Mouse (Mus musculus) heart, embryonic 12.5 days (tissue): ENCODE results near the gene Matk. TPM values are rescaled to one million over a fixed set of nuclear protein-coding genes. Genes with fewer than 3 reads are reported as not detected.
A peak's percentile ranks its signal among the peaks of the same experiment; 100 is the strongest.

ENCODE experiments used
- ATAC-seq: fragments of 200-750 bp; cut with Nextera tagmentation; 2 replicates; pipeline ENCODE4 v1.8.0; 2017; ENCODE audit warnings: moderate TSS enrichment, moderate library complexity; ENCODE audit not compliant: insufficient number of reproducible peaks, low FRiP score
- H3K27ac ChIP-seq: fragments of 300-500 bp; sonication (generic); 2 replicates; pipeline ENCODE4 v1.5.1; 2016; ENCODE audit warnings: mild to moderate bottlenecking, moderate library complexity; ENCODE audit not compliant: poor library complexity, severe bottlenecking
- H3K27me3 ChIP-seq: fragments of 300-500 bp; sonication (generic); replicated peaks from 2 replicates; pipeline ENCODE4 v1.6.1; 2016; ENCODE audit warnings: mild to moderate bottlenecking, moderate library complexity
- H3K36me3 ChIP-seq: fragments of 300-500 bp; sonication (generic); 2 replicates; pipeline ENCODE4 v1.6.1; 2016; ENCODE audit warnings: mild to moderate bottlenecking, moderate library complexity
- H3K4me1 ChIP-seq: fragments of 300-500 bp; sonication (generic); replicated peaks from 2 replicates; pipeline ENCODE4 v1.6.1; 2016; ENCODE audit warnings: mild to moderate bottlenecking
- H3K4me2 ChIP-seq: fragments of 300-500 bp; sonication (generic); 2 replicates; pipeline ENCODE4 v1.6.1; 2016; ENCODE audit warnings: mild to moderate bottlenecking, moderate library complexity
- H3K4me3 ChIP-seq: fragments of 300-500 bp; sonication (generic); 2 replicates; pipeline ENCODE4 v1.5.1; 2016; ENCODE audit warnings: mild to moderate bottlenecking
- H3K9ac ChIP-seq: fragments of 300-500 bp; sonication (generic); 2 replicates; pipeline ENCODE4 v1.6.1; 2016; ENCODE audit warnings: mild to moderate bottlenecking, moderate library complexity
- H3K9me3 ChIP-seq: fragments of 300-500 bp; sonication (generic); replicated peaks from 2 replicates; pipeline ENCODE4 v1.6.1; 2016; ENCODE audit warnings: mild to moderate bottlenecking, moderate library complexity
- WGBS: fragments of 180-500 bp; shearing (Covaris S2); methylation state at CpG from one replicate; pipeline ENCODE4 v1.1.7; 2016; 5-methylcytosine and 5-hydroxymethylcytosine counted together
- microRNA-seq: library from miRNA; unstranded; fragments of <30 nt; microRNA quantifications from one replicate; pipeline ENCODE4, GENCODE M21; 2017
- polyA plus RNA-seq: library from polyadenylated mRNA; unstranded; fragments of >200 nt; fragmentation: Nextera tagmentation; extraction: Ambion mirVana; gene quantifications from 2 replicates; pipeline ENCODE4 v1.2.1, GENCODE M21; 2016

The Matk gene
- polyA plus RNA-seq, 1 experiment from 2014 or later: 2.0 TPM

GRCm38 (mm10) chr10:81303761-81304160, 51.0 kb downstream of the Matk start:
- Histone ChIP-seq H3K9me3 (no peaks in the 10 kb centered on the region), H3K27ac (no peak overlapping the region), H3K4me2 (no peak overlapping the region), H3K9ac (0 out of 2 replicates have a peak overlapping the region, but pooled peaks have one; percentile 28), H3K36me3 (peaks cover 36% of the 10 kb centered on the region), H3K4me1 (peaks cover 61% of the 10 kb centered on the region), H3K27me3 (no peaks in the 10 kb centered on the region), H3K4me3 (no peak overlapping the region)
- WGBS: 66% methylated on average over 7 of the region's 7 CpGs
- no peak for ATAC-seq

GRCm38 (mm10) chr10:81304597-81305238, 52.0 kb downstream of the Matk start:
- peaks cover 51% of the 10 kb centered on the region for H3K4me1 ChIP-seq
- 24% methylated on average over 8 of the region's 9 CpGs for WGBS
- no peak for ATAC-seq

GRCm38 (mm10) chr10:81305663-81306062, 52.9 kb downstream of the Matk start:
- Histone ChIP-seq H3K27me3 (no peaks in the 10 kb centered on the region), H3K9me3 (no peaks in the 10 kb centered on the region), H3K9ac (no peak overlapping the region), H3K4me1 (peaks cover 42% of the 10 kb centered on the region), H3K36me3 (peaks cover 55% of the 10 kb centered on the region), H3K4me2 (no peak overlapping the region), H3K4me3 (no peak overlapping the region), H3K27ac (no peak overlapping the region)
- no peak for ATAC-seq
- WGBS: 90% methylated on average over 14 of the region's 14 CpGs

More at GRCm38 (mm10) chr10:81304597-81305238, 52.0 kb downstream of the Matk start:
- Histone ChIP-seq H3K9ac (0 out of 2 replicates have a peak overlapping the region, but pooled peaks have one; percentile 24), H3K4me3 (no peak overlapping the region), H3K27me3 (no peaks in the 10 kb centered on the region), H3K4me2 (peak overlapping the region; percentile 32; the same call in 1 of the 2 replicates), H3K27ac (no peak overlapping the region), H3K9me3 (no peaks in the 10 kb centered on the region), H3K36me3 (peaks cover 45% of the 10 kb centered on the region)

- WGBS: 92% methylated on average over 12 of the region's 12 CpGs
- no peaks in the 10 kb centered on the region for H3K9me3 ChIP-seq
- peaks cover 36% of the 10 kb centered on the region for H3K4me1 ChIP-seq
- no peak overlapping the region for H3K4me2 ChIP-seq
- no peak overlapping the region for H3K27ac ChIP-seq
- H3K9ac ChIP-seq: no peak overlapping the region
- H3K27me3 ChIP-seq: no peaks in the 10 kb centered on the region
- ATAC-seq: no peak
- no peak overlapping the region for H3K4me3 ChIP-seq
- peaks cover 60% of the 10 kb centered on the region for H3K36me3 ChIP-seq
Observed at GRCm38 (mm10) chr10:81306173-81306668, 53.5 kb downstream of the Matk start.

- Histone ChIP-seq H3K4me3 (no peak overlapping the region), H3K4me2 (no peak overlapping the region), H3K36me3 (peaks cover 69% of the 10 kb centered on the region), H3K4me1 (peaks cover 29% of the 10 kb centered on the region), H3K27me3 (no peaks in the 10 kb centered on the region), H3K9ac (no peak overlapping the region), H3K27ac (no peak overlapping the region), H3K9me3 (no peaks in the 10 kb centered on the region)
- WGBS: 91% methylated on average over 21 of the region's 21 CpGs
- ATAC-seq: no peak
Observed at GRCm38 (mm10) chr10:81306837-81307682, 54.3 kb downstream of the Matk start.

- H3K27ac ChIP-seq: no peak overlapping the region
- 88% methylated on average over 5 of the region's 5 CpGs for WGBS
- peaks cover 7% of the 10 kb centered on the region for H3K4me1 ChIP-seq
- H3K27me3 ChIP-seq: no peaks in the 10 kb centered on the region
- no peak for ATAC-seq
- H3K9ac ChIP-seq: no peak overlapping the region
- no peak overlapping the region for H3K4me3 ChIP-seq
- H3K36me3 ChIP-seq: peaks cover 94% of the 10 kb centered on the region
- H3K9me3 ChIP-seq: no peaks in the 10 kb centered on the region
- H3K4me2 ChIP-seq: no peak overlapping the region
Observed at GRCm38 (mm10) chr10:81309571-81309970, 56.8 kb downstream of the Matk start.

Small RNA genes lying within 50 kb of the gene (microRNA-seq; reads per million reads assigned to microRNA genes)
- 6.4 reads per million, percentile 19 among the genes with 10 or more reads in this experiment for gene Mir3057

Other genes with a start within 250 kb of the Matk start
- gene Gng7, start 238.0 kb upstream of the Matk start, polyA plus RNA-seq: 1.5 and 1.7 TPM in 2 replicates
- gene Diras1, start 227.3 kb upstream of the Matk start, polyA plus RNA-seq: not detected in 2 replicates
- gene Slc39a3, start 215.5 kb upstream of the Matk start, polyA plus RNA-seq: 7.5 and 8.7 TPM in 2 replicates
- 152 and 154 TPM in 2 replicates for gene Sgta, start 192.8 kb upstream of the Matk start, polyA plus RNA-seq
- gene Thop1, start 182.9 kb upstream of the Matk start, polyA plus RNA-seq: 35.5 and 36.6 TPM in 2 replicates
- 0.31 and 0.47 TPM in 2 replicates for gene Creb3l3, start 154.1 kb upstream of the Matk start, polyA plus RNA-seq
- gene Map2k2, start 147.0 kb upstream of the Matk start, polyA plus RNA-seq: 161 and 165 TPM in 2 replicates
- gene Zbtb7a, start 117.7 kb upstream of the Matk start, polyA plus RNA-seq: 24.7 and 24.8 TPM in 2 replicates
- 36.0 and 36.1 TPM in 2 replicates for gene Pias4, start 85.0 kb upstream of the Matk start, polyA plus RNA-seq
- 408 and 433 TPM in 2 replicates for gene Eef2, start 76.3 kb upstream of the Matk start, polyA plus RNA-seq
- 62.8 and 69.0 TPM in 2 replicates for gene Dapk3, start 69.9 kb upstream of the Matk start, polyA plus RNA-seq
- gene 4930442H23Rik, start 69.1 kb upstream of the Matk start, polyA plus RNA-seq: 0.18 TPM in 1 of 2 replicates, not detected in the other
- gene Nmrk2, start 50.9 kb upstream of the Matk start, polyA plus RNA-seq: 3.9 and 4.9 TPM in 2 replicates
- 0.46 and 0.72 TPM in 2 replicates for gene Atcay, start 22.1 kb upstream of the Matk start, polyA plus RNA-seq
- gene Zfr2, start 19.8 kb upstream of the Matk start, polyA plus RNA-seq: 6.1 and 7.2 TPM in 2 replicates
- 243 and 253 TPM in 2 replicates for gene Mrpl54, start 14.0 kb downstream of the Matk start, polyA plus RNA-seq
- gene Apba3, start 14.0 kb downstream of the Matk start, polyA plus RNA-seq: 43.3 and 46.1 TPM in 2 replicates
- gene Tjp3, start 38.6 kb downstream of the Matk start, polyA plus RNA-seq: 1.7 and 2.3 TPM in 2 replicates
- gene Pip5k1c, start 40.0 kb downstream of the Matk start, polyA plus RNA-seq: 41.1 and 43.4 TPM in 2 replicates
- gene Cactin, start 68.2 kb downstream of the Matk start, polyA plus RNA-seq: 37.3 and 40.3 TPM in 2 replicates
- gene Tbxa2r, start 75.8 kb downstream of the Matk start, polyA plus RNA-seq: 13.4 TPM in 2 replicates
- not detected in 2 replicates for gene Gipc3, start 90.3 kb downstream of the Matk start, polyA plus RNA-seq
- 107 and 109 TPM in 2 replicates for gene Hmg20b, start 97.5 kb downstream of the Matk start, polyA plus RNA-seq
- gene Mfsd12, start 104.6 kb downstream of the Matk start, polyA plus RNA-seq: 13.0 and 13.4 TPM in 2 replicates
- gene 4930404N11Rik, start 112.9 kb downstream of the Matk start, polyA plus RNA-seq: 0.82 and 0.91 TPM in 2 replicates
- 96.4 and 99.5 TPM in 2 replicates for gene Fzr1, start 125.6 kb downstream of the Matk start, polyA plus RNA-seq
- gene Dohh, start 131.5 kb downstream of the Matk start, polyA plus RNA-seq: 66.7 and 66.9 TPM in 2 replicates
- 1.9 and 2.2 TPM in 2 replicates for gene Gm48551, start 131.5 kb downstream of the Matk start, polyA plus RNA-seq
- gene Gm48552, start 136.1 kb downstream of the Matk start, polyA plus RNA-seq: 1.2 and 1.8 TPM in 2 replicates
- 2.9 and 4.3 TPM in 2 replicates for gene Smim24, start 140.1 kb downstream of the Matk start, polyA plus RNA-seq
- gene Nfic, start 202.7 kb downstream of the Matk start, polyA plus RNA-seq: 39.3 and 40.7 TPM in 2 replicates
- 0.19 and 0.28 TPM in 2 replicates for gene Celf5, start 229.8 kb downstream of the Matk start, polyA plus RNA-seq
- 54.9 and 60.2 TPM in 2 replicates for gene Ncln, start 243.5 kb downstream of the Matk start, polyA plus RNA-seq
- 0.42 and 0.52 TPM in 2 replicates for gene S1pr4, start 247.2 kb downstream of the Matk start, polyA plus RNA-seq